Mouse (Mus musculus) heart, adult 18-20 months (tissue): ENCODE measurements around the gene Mrap2. TPM values are rescaled to one million over a fixed set of nuclear protein-coding genes. Genes with fewer than 3 reads are reported as not detected.
"Not testable (repeated sequence)": the region's sequence is repeated elsewhere in the genome, so short reads cannot be mapped to it uniquely, and the experiment has no call there.

ENCODE experiments used
- DNase-seq, 2 experiments: peaks; one replicate each; pipeline ENCODE4 v3.0.0; 2021 to 2022; ENCODE audit warnings: mixed read lengths in 1 of 2
- long read RNA-seq, 2 experiments: library from polyadenylated mRNA; stranded (forward); transcript quantifications; one replicate each; pipeline ENCODE4 v2.0.0; 2021
- total RNA-seq, 2 experiments: library from RNA; stranded (reverse); gene quantifications; 2 replicates each; pipeline ENCODE4 v1.2.3; 2021

Gene Mrap2
- 1 to 10 TPM; 1.5 to 1.6 TPM for total RNA-seq
- long read RNA-seq, experiment 1, result 0 reads
- long read RNA-seq, experiment 2, result 0 reads

- peak; percentile 27 to 39 for DNase-seq
Observed at GRCm38 (mm10) chr9:87144106-87144505, at the start of gene Mrap2. Gene Mrap2, plus strand, starts transcription at chr9:87144306.

- peak; percentile 37 to 49 for DNase-seq
Observed at GRCm38 (mm10) chr9:87097989-87098388, 46.1 kb upstream of the Mrap2 start.

- no peak for DNase-seq
Observed at GRCm38 (mm10) chr9:87115019-87115418, 29.1 kb upstream of the Mrap2 start.

- DNase-seq, result no peak
Observed at GRCm38 (mm10) chr9:87115456-87115931, 28.6 kb upstream of the Mrap2 start.

- no peak for DNase-seq
Observed at GRCm38 (mm10) chr9:87115978-87116377, 28.1 kb upstream of the Mrap2 start.

GRCm38 (mm10) chr9:87118996-87119395, 25.1 kb upstream of the Mrap2 start:
- no peak for DNase-seq

- no peak for DNase-seq
Observed at GRCm38 (mm10) chr9:87121956-87122493, 22.1 kb upstream of the Mrap2 start.

GRCm38 (mm10) chr9:87127046-87127445, 17.1 kb upstream of the Mrap2 start:
- not testable (repeated sequence) for DNase-seq

GRCm38 (mm10) chr9:87135765-87136558, 8.1 kb upstream of the Mrap2 start:
- DNase-seq, result peak; percentile 15 to 20

- DNase-seq, result no peak
Observed at GRCm38 (mm10) chr9:87143076-87143475, 1.0 kb upstream of the Mrap2 start.

GRCm38 (mm10) chr9:87144532-87144931, 426 bp downstream of the Mrap2 start:
- DNase-seq, result peak in 1 of 2 experiments; percentile 9

- DNase-seq, result no peak
Observed at GRCm38 (mm10) chr9:87145180-87145579, 1.1 kb downstream of the Mrap2 start.

- no peak for DNase-seq
Observed at GRCm38 (mm10) chr9:87145671-87146070, 1.6 kb downstream of the Mrap2 start.

GRCm38 (mm10) chr9:87146400-87146799, 2.3 kb downstream of the Mrap2 start:
- no peak for DNase-seq

- no peak for DNase-seq
Observed at GRCm38 (mm10) chr9:87147927-87148326, 3.8 kb downstream of the Mrap2 start.

GRCm38 (mm10) chr9:87152641-87153325, 8.7 kb downstream of the Mrap2 start:
- DNase-seq, result no peak

- DNase-seq, result peak in 1 of 2 experiments; percentile 9
Observed at GRCm38 (mm10) chr9:87162559-87162958, 18.5 kb downstream of the Mrap2 start.

- DNase-seq, result no peak
Observed at GRCm38 (mm10) chr9:87167001-87167830, 23.1 kb downstream of the Mrap2 start.

GRCm38 (mm10) chr9:87168051-87168450, 23.9 kb downstream of the Mrap2 start:
- no peak for DNase-seq

GRCm38 (mm10) chr9:87169144-87169543, 25.0 kb downstream of the Mrap2 start:
- no peak for DNase-seq

GRCm38 (mm10) chr9:87170891-87171290, 26.8 kb downstream of the Mrap2 start:
- DNase-seq, result no peak

GRCm38 (mm10) chr9:87171517-87171916, 27.4 kb downstream of the Mrap2 start:
- DNase-seq, result peak in 1 of 2 experiments; percentile 24
